Mouse (Mus musculus) ES-Bruce4 (cell line): ENCODE measurements at regions not wholly inside any gene's neighbourhood (a gene's known extent, or its start where the extent isn't known, plus 50 kb on each side); places are given as distances from the start of the nearest gene placed in this dataset.

ENCODE experiments used
- CTCF ChIP-seq: IDR thresholded peaks from one replicate; pipeline ENCODE4 v1.8.1; 2011; ENCODE audit warnings: low read depth, low read length
- POLR2A ChIP-seq: IDR thresholded peaks from one replicate; pipeline ENCODE4 v1.8.1; 2011; ENCODE audit warnings: low read length; ENCODE audit not compliant: insufficient read depth

DNA sequence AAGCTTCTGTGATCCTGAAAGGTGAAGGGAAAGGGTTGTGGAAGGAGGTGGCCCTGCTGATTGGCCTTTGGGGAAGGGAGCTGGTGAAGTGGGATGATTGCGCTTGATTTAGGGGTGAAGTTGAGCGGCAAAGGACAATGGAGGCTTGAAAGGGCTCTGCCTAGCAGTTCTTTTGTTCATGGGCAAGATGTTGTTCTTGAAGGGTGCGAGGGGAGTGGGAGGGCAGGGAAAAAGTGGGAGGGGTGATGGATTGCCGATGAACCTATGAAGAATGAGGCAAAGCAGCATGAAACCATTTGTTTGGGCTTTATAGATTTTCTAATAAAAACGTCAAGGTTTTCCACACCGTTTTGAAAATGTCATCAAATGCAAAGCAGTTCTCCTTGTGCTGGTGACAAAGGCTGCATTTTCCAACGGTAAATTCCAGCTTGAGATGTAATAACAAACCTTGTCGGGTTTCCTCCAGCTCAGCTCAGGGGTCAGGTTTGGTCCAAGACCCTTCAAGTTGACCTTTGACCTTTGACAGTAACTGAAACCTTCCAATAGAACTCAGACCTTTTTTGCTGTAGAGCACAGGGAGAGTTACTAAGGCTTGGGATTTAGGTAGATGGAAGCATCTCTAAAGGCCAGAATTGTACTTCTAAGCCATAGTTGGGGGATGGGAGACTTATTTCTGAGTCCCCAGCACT, 767.2 kb upstream of the Car8 start:
- TF ChIP-seq CTCF (no peak), POLR2A (no peak)
